Mouse (Mus musculus): ENCODE measurements at regions not wholly inside any gene's neighbourhood (a gene's known extent, or its start where the extent isn't known, plus 50 kb on each side); places are given as distances from the start of the nearest gene placed in this dataset.

DNA sequence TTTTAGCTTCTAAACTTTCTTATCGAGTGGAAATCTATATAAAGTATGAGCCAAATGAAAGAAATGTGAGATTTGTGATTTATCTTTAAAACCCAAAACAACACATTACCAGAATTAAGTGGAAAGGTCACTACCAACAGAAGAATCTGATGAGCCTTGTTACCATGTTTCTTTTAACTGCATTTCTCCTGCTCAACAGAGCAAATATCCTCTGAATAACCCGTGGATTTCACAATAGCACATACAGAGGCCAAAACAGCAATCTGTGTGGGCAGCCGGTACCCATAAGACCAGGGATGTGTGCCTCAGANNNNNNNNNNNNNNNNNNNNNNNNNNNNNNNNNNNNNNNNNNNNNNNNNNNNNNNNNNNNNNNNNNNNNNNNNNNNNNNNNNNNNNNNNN, 85.3 kb downstream of the 4930444P10Rik start:
- no peak for DNase-seq (ENCODE audit: low read depth, low spot score)

DNA sequence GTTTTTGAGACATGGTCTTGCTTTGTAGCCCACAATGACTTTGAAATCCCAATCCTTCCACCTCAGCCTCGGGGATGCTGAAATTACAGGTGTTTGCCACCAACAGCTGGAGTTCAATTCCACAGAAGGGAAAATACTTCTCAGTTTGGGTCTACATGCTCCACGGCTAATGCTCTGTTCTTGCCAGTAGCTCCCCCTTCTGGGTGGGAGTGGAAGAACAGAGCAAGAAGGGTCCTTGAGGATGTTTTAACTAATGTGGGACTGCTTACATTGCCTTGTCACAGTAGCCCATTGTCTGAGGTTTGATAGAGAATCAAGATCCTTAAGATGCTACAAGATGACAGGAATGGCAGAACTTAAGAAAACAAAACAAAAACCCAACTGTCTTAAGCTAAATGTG, 86.2 kb downstream of the 4930444P10Rik start:
- DNase-seq (ENCODE audit: low read depth, low spot score) = no peak

DNA sequence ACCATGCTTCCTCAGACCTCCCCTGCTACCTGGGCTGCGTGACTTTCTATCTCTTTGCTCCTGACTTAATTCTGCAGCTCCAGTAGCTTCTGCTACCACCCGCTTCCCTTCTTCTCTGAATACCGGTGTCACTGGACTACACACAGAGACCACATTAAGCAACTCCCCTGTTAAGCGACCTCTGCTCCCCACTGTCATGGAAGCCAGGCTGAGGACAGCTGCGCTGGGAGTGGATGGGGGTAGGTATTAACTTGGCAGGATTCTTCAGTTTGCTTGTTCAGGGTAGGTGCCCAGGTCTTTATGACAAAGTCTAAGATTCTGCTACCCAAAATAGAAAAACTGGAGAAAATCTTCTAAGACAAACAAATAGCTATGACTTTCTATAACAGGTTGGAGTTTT, 96.0 kb downstream of the 4930444P10Rik start:
- no peak for DNase-seq (ENCODE audit: low read depth, low spot score)

DNA sequence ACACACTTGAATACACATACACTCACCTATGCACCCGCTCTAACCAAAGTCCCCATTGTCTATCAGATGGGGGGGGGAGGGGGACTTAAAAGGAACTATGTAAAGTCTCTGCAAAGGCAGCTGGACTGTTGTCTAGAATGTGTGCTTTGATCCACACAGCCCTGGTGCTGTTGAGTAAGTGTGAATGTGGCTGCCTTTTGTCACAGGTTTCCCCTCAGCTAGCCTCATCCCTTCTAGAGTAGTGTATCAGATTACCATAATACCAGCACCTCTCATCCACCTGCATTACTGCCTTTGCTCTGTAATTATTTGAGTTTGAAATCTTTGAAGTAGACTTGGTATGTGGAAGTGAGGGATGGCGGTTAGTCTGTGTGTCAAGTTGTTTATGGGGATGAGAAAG, 96.8 kb downstream of the 4930444P10Rik start:
- no peak for DNase-seq (ENCODE audit: low read depth, low spot score)

DNA sequence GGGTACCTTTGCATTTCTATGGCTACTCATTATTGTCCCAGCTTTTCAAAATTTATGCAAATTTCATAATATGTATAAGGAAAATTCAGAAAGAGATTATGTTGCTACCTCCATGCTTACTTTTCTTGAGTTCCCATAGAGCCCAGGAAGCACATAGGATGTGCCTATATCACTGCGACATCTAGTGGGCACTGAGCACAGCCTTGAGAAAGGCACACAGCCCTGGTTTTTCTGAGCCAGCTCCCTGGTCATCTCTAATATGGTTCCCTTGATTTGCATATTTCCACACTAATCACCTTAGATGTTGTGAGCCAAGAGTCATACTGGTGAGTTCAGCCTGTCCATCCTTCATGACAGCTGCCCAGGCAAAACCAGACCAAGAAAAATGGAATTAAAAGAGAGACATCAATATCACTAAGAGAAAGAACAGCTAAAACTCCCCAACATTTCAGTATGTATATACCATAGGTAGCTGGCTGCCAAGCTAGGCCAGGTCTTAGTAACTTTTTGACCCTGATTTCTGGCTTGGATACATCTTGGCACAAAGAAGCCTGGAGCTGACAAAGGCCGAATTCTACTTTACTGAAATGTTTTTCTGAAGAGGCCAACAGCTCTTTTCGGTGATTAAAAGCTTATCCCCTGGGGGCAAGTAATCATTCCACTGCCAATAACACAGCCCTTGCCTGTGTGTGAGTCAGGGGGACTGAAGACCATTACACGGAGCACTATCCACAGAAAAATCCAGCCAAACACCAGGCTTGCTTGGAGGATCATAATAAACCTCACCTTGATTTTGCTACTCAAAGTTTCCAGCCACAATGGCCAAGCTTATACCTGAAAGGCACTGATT, 99.3 kb downstream of the 4930444P10Rik start:
- peak; percentile 34 for DNase-seq (ENCODE audit: low read depth, low spot score)

DNA sequence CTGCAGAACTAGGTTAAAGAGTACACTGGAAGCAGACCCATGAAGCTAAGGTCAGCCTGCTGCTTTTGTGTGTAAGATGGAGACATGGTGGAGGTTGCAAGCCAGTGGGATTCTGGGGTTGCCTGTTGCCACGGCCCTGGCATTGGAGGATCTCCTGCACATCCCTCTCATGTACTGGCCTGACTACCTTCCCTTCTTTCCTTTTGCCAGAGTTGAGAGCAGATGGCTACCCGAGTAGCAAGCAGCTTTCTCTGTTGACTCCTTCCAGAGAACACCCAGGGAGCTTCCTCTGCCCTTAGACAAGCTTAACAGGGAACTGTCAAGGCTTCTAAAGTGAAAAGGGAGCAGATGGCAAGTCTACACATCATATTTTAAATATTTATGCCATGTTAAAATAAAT, 102.1 kb downstream of the 4930444P10Rik start:
- no peak for DNase-seq (ENCODE audit: low read depth, low spot score)

DNA sequence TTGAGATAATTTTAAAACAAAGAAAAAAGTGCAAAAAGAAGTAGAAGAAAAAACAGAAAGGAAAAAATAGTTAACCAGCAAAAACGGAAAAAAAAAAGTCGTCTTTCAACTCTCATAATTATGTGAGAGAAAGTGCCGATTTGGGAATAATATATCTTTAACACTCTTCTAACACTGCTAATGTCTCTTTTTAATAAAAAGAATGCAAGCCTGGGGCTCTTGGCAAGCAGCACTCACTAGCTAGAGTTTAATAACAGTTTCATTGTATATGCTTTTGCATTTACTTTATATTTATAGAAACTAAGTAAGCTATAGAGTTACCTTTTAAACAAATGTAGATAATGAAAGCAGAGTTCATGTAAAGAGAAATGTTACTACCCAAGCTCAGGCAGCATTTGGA, 107.5 kb downstream of the 4930444P10Rik start:
- DNase-seq (ENCODE audit: low read depth, low spot score) = no peak

DNA sequence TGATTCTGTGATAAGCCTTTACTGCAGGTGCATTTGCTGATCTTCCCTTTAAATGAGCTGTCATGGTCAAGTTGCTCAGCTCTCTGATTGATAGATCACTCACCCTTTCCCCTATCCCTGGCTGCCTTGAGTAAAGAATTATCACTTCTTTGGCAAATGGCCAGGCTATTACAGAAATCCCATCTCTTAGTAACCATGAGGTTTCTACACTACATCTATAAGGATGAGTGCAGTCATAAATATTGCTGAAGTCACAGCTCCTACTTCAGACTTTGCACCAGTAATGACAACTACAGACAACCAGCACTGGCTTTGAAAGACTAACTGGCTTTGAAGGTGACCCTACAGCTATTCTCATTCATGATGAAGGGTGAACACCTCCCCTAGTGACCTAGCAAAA, 113.8 kb downstream of the 4930444P10Rik start:
- no peak for DNase-seq (ENCODE audit: low read depth, low spot score)

DNA sequence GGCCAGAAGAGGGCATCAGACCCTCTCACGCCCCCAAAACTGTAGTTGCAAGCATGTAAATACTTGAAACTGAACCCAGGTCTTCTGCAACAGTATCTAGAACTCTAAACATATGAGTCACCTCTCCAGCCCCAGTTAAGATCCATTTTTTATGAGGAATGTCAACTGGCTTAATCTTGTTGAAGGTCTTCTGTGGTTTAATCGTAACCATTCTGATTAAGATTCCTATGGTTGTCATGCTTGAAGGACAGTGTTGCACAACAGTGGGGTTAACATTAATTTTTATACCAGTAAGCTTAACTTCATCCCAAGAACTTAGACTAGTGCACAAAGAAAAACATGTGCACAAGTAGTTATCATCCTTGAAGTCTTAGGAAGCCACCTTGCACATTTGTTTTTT, 133.5 kb downstream of the 4930444P10Rik start:
- no peak for DNase-seq (ENCODE audit: low read depth, low spot score)

DNA sequence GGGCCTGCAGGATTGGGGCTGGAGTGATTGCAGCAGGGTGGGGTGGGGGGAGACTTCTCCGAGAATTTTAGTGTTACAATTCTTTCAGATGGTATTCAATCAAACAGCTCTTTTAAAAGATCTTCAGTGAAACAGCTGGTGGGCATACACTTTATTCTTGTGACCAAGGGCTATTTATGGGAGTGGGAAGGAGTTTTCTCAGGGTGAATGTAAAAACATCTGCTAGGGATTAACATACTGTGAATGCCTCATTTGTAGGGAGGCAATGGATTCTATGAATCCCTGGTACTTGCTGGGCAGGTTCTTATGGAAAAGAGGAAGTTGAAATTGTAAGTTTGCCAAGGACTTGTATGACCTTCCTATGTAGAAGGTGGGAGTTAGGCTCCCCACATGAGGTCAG, 134.5 kb downstream of the 4930444P10Rik start:
- DNase-seq (ENCODE audit: low read depth, low spot score) = no peak

DNA sequence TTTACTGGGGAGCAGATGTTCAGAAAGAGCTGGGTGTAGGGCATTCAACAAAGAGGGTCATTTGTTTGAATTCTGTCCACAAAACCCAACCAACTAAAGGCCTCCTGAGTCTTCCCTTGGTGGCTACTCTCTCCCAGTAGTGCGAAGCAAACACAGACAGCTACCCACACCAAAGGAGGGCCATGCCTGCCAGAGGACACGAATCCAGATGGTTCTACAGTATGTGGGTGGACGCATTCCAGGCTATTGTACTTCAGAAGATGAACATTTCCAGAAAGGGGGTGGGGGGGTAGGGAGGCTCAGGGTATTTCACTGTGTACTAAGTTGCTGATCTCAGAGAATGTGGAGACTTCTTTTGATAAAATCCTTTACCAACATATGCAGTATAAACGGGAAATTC, 149.5 kb downstream of the 4930444P10Rik start:
- DNase-seq (ENCODE audit: low read depth, low spot score) = no peak

DNA sequence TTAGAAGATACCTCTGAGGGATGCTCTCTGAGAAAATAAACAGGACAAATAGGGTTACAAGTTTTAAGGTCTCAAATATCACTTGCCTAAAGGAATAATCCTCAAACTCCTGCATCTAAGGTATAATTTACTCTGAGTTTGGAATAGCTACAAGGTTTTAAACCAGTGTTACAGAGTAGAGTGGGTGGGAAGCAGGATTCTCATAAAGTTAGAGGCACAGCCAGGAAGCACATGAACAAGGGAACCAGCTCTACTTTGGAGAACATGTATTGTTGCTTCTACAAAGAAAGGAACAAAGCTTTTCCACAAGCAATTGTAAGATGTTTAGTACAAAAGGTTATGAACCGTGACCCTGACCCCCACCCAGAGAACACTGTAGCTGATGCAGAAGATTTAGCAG, 150.1 kb downstream of the 4930444P10Rik start:
- DNase-seq (ENCODE audit: low read depth, low spot score) = no peak
